Mouse (Mus musculus): Measurements from ENCODE around the gene Fam214a. TPM values are rescaled to one million over a fixed set of nuclear protein-coding genes. Genes with fewer than 3 reads are reported as not detected.

Gene Fam214a
- polyA plus RNA-seq, 1 experiment: 1.1 TPM

- Histone ChIP-seq H3K36me3 (ENCODE audit: control insufficient read depth, insufficient read depth) (no peaks in the 10 kb centered on the region), H3K27me3 (ENCODE audit: control insufficient read depth, insufficient read depth, insufficient read length) (no peaks in the 10 kb centered on the region), H3ac (ENCODE audit: control insufficient read depth, insufficient read length, low read depth) (no peak overlapping the region), H3K4me3 (ENCODE audit: insufficient read depth, poor library complexity, severe bottlenecking) (no peak overlapping the region), H3K79me3 (ENCODE audit: low read depth) (no peaks in the 10 kb centered on the region), H3K79me2 (ENCODE audit: control insufficient read depth, insufficient read depth) (no peaks in the 10 kb centered on the region)
- no peak for TF ChIP-seq CEBPB (IDR thresholded peaks at IDR 0.05; ENCODE audit: low read depth)
- no peak for TF ChIP-seq MYOD1 (IDR thresholded peaks at IDR 0.05; ENCODE audit: control insufficient read depth, insufficient read length, low read depth)
- no peak for TF ChIP-seq MAX (IDR thresholded peaks at IDR 0.05)
- no peak for TF ChIP-seq USF1 (IDR thresholded peaks at IDR 0.05; ENCODE audit: low read depth)
- no peak for TF ChIP-seq CTCF (IDR thresholded peaks at IDR 0.05; ENCODE audit: control insufficient read depth, insufficient read depth, insufficient read length)
- TF ChIP-seq FOSL1 (IDR thresholded peaks at IDR 0.05; ENCODE audit: insufficient read depth, low read length, poor library complexity, severe bottlenecking): no peak
- no peak for TF ChIP-seq MYOG (IDR thresholded peaks at IDR 0.05; ENCODE audit: control insufficient read depth, extremely low read depth, insufficient read length)
Observed at GRCm38 (mm10) chr9:74923291-74923977, 29.2 kb upstream of the Fam214a start.

GRCm38 (mm10) chr9:74925220-74925769, 27.4 kb upstream of the Fam214a start:
- Histone ChIP-seq H3K79me2 (ENCODE audit: control insufficient read depth, insufficient read depth) (no peaks in the 10 kb centered on the region), H3K27me3 (ENCODE audit: control insufficient read depth, insufficient read depth, insufficient read length) (no peaks in the 10 kb centered on the region), H3K79me3 (ENCODE audit: low read depth) (no peaks in the 10 kb centered on the region), H3ac (ENCODE audit: control insufficient read depth, insufficient read length, low read depth) (no peak overlapping the region), H3K36me3 (ENCODE audit: control insufficient read depth, insufficient read depth) (no peaks in the 10 kb centered on the region), H3K4me3 (ENCODE audit: insufficient read depth, poor library complexity, severe bottlenecking) (no peak overlapping the region)
- TF ChIP-seq MYOD1 (IDR thresholded peaks at IDR 0.05; ENCODE audit: control insufficient read depth, insufficient read length, low read depth): no peak
- TF ChIP-seq CEBPB (IDR thresholded peaks at IDR 0.05; ENCODE audit: low read depth): no peak
- no peak for TF ChIP-seq CTCF (IDR thresholded peaks at IDR 0.05; ENCODE audit: control insufficient read depth, insufficient read depth, insufficient read length)
- TF ChIP-seq USF1 (IDR thresholded peaks at IDR 0.05; ENCODE audit: low read depth): no peak
- TF ChIP-seq FOSL1 (IDR thresholded peaks at IDR 0.05; ENCODE audit: insufficient read depth, low read length, poor library complexity, severe bottlenecking): no peak
- no peak for TF ChIP-seq MYOG (IDR thresholded peaks at IDR 0.05; ENCODE audit: control insufficient read depth, extremely low read depth, insufficient read length)
- no peak for TF ChIP-seq MAX (IDR thresholded peaks at IDR 0.05)

DNA sequence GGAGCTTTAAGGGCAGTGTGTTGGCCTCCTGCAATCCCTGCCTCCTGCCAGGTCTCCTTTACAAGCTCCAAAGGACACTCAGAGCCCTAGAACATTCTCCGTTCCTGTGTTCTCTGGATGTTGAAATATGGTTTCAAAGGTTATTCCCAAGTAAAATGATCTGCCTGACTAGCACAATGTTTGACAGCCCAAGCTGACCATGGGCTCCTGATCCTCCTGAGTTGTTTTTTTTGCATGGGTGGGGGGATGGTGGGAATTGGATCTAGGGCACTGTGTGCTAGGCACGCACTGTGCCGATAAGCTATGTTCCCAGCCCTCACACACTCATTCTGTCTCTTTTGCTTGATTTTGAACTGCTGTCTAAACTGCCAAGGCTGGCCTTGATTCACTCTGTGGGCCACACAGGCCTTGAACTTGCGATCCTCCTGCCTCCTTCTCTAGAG, 22.7 kb upstream of the Fam214a start:
- Histone ChIP-seq H3K36me3 (ENCODE audit: control insufficient read depth, insufficient read depth) (no peaks in the 10 kb centered on the region), H3K79me3 (ENCODE audit: low read depth) (no peaks in the 10 kb centered on the region), H3ac (ENCODE audit: control insufficient read depth, insufficient read length, low read depth) (no peak overlapping the region), H3K4me3 (ENCODE audit: insufficient read depth, poor library complexity, severe bottlenecking) (no peak overlapping the region), H3K79me2 (ENCODE audit: control insufficient read depth, insufficient read depth) (no peaks in the 10 kb centered on the region), H3K27me3 (ENCODE audit: control insufficient read depth, insufficient read depth, insufficient read length) (peaks cover 3% of the 10 kb centered on the region)
- TF ChIP-seq MYOG (IDR thresholded peaks at IDR 0.05; ENCODE audit: control insufficient read depth, extremely low read depth, insufficient read length) (no peak), FOSL1 (IDR thresholded peaks at IDR 0.05; ENCODE audit: insufficient read depth, low read length, poor library complexity, severe bottlenecking) (no peak), MYOD1 (IDR thresholded peaks at IDR 0.05; ENCODE audit: control insufficient read depth, insufficient read length, low read depth) (no peak), USF1 (IDR thresholded peaks at IDR 0.05; ENCODE audit: low read depth) (no peak), CTCF (IDR thresholded peaks at IDR 0.05; ENCODE audit: control insufficient read depth, insufficient read depth, insufficient read length) (no peak), CEBPB (IDR thresholded peaks at IDR 0.05; ENCODE audit: low read depth) (no peak), MAX (IDR thresholded peaks at IDR 0.05) (no peak)

GRCm38 (mm10) chr9:74930653-74931052, 22.0 kb upstream of the Fam214a start:
- Histone ChIP-seq H3K4me3 (ENCODE audit: insufficient read depth, poor library complexity, severe bottlenecking) (no peak overlapping the region), H3ac (ENCODE audit: control insufficient read depth, insufficient read length, low read depth) (no peak overlapping the region)
- TF ChIP-seq MYOG (IDR thresholded peaks at IDR 0.05; ENCODE audit: control insufficient read depth, extremely low read depth, insufficient read length) (no peak), FOSL1 (IDR thresholded peaks at IDR 0.05; ENCODE audit: insufficient read depth, low read length, poor library complexity, severe bottlenecking) (no peak), MYOD1 (IDR thresholded peaks at IDR 0.05; ENCODE audit: control insufficient read depth, insufficient read length, low read depth) (no peak)

GRCm38 (mm10) chr9:74935289-74935688, 17.4 kb upstream of the Fam214a start:
- Histone ChIP-seq H3ac (ENCODE audit: control insufficient read depth, insufficient read length, low read depth) (no peak overlapping the region), H3K27me3 (ENCODE audit: control insufficient read depth, insufficient read depth, insufficient read length) (peaks cover 3% of the 10 kb centered on the region), H3K79me3 (ENCODE audit: low read depth) (no peaks in the 10 kb centered on the region), H3K79me2 (ENCODE audit: control insufficient read depth, insufficient read depth) (no peaks in the 10 kb centered on the region), H3K36me3 (ENCODE audit: control insufficient read depth, insufficient read depth) (no peaks in the 10 kb centered on the region), H3K4me3 (ENCODE audit: insufficient read depth, poor library complexity, severe bottlenecking) (no peak overlapping the region)
- no peak for TF ChIP-seq CEBPB (IDR thresholded peaks at IDR 0.05; ENCODE audit: low read depth)
- no peak for TF ChIP-seq CTCF (IDR thresholded peaks at IDR 0.05; ENCODE audit: control insufficient read depth, insufficient read depth, insufficient read length)
- no peak for TF ChIP-seq MYOD1 (IDR thresholded peaks at IDR 0.05; ENCODE audit: control insufficient read depth, insufficient read length, low read depth)
- TF ChIP-seq MYOG (IDR thresholded peaks at IDR 0.05; ENCODE audit: control insufficient read depth, extremely low read depth, insufficient read length): no peak
- TF ChIP-seq USF1 (IDR thresholded peaks at IDR 0.05; ENCODE audit: low read depth): no peak
- TF ChIP-seq FOSL1 (IDR thresholded peaks at IDR 0.05; ENCODE audit: insufficient read depth, low read length, poor library complexity, severe bottlenecking): no peak

More at GRCm38 (mm10) chr9:74930653-74931052, 22.0 kb upstream of the Fam214a start:
- Histone ChIP-seq H3K27me3 (ENCODE audit: control insufficient read depth, insufficient read depth, insufficient read length) (peaks cover 3% of the 10 kb centered on the region), H3K79me2 (ENCODE audit: control insufficient read depth, insufficient read depth) (no peaks in the 10 kb centered on the region), H3K36me3 (ENCODE audit: control insufficient read depth, insufficient read depth) (no peaks in the 10 kb centered on the region), H3K79me3 (ENCODE audit: low read depth) (no peaks in the 10 kb centered on the region)
